Mouse (Mus musculus) testis, postnatal 14 days (tissue): Measurements from ENCODE around the gene Sp100.
A peak's percentile ranks its signal among the peaks of the same experiment; 100 is the strongest.

Experiments
- DNase-seq: peaks from one replicate; pipeline ENCODE4 v3.0.0; 2021; ENCODE audit warnings: low spot score

Sp100 gene

DNA sequence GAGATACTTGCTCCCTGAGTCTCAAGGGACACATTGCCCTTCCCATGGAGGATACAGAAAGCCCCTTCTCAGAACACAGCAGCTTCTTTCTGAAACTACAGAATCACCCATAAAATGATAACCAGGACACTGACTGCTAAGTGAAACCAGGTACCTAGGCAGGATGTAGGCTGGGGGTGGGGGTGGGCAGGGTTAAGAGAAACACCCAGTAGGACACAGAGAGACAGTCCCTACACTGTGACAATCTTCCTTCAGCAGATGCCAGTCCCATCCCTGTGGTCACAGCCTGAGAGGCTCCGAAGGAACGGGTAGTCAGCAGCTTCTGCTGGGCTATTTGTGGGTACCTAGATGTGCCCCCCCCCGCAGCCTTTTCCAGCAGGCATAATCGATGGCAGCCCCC is 100.9 kb downstream of the Sp100 start:
- DNase-seq = no peak

DNA sequence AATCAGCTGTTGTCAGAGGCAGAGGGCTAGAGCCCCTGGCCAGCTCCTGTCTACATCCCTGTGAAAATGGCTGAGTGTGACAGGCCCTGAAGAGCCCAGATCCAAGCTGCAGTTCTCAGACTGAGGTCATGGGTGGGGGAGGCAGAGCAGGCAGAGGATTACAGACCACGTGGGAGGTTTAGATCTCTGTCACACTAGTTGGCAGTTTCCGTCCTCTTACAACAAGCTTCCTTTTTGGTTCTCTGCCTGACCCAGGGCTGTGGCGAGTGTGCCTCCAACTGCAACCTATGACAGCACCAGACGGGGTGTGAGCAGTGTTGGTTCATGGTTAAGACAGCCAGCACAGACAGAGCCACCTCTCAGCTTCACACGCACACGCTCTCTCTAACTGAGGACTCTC is 101.7 kb downstream of the Sp100 start:
- no peak for DNase-seq

DNA sequence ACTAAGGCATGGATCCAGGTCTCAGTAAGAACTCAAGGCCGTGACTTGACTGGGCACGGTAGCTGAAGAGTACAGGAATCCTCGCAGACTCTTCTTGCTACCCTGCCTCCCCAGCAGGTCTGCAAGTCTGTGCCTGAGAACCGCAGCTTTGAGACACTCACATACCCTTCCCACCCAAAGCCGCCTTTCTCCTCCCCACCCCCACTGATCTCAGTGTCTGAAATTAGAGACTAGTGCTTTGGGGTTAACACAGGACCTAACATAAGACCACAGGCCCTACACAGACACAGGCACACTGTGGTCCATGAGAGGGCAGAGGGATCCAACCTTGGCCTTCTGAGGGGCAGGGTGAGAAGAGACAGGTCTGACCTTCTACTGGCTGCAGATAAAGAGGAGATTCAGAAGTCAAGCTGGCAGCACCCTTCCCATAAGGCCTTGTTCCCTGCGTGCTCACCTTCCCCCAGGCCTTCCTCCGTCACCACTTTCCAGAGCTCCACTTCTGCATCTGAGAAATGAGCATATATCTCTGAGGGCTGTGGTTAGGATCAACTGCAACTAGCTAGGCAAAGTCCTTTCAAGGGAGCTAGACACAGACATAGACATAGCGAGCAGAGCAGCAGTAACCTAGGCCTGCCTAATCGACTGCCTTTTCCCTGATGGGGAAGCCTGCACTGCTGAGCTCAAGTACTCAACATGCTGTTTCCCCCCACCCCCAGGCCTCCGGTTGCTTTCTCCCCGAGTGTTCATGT is 102.3 kb downstream of the Sp100 start:
- no peak for DNase-seq

DNA sequence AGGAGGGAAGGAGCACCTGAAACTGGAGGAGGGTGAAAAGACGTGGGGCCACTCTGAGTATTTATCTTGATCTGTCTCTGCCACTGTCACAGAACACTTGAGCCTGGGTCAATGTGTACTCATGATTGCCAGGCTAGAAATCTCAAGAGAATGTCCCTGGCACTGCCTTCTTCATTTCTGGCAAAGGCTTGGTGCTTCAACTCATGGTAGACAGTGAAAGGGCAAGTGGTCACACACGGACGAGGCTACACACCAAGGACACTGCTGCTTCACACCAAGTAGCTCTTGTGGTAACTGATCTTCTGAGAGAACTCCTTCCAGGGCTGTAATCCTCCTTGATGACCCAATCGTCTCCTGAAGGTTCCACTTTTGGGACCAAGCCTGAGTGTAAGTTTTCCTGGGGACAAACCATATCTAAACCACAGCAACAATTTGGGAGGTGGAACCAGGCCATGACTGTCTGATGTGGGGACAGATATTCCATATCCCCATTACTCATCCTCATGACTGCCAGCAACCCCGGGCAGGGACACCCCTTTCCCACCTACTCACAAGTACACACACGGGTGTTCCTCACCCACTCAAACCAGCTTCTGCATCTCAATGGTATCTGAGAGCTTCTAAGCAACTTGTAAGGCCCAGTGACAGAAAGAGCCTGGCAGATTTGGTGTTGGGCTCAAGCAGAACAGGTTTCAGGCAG is 107.9 kb downstream of the Sp100 start:
- DNase-seq = no peak

DNA sequence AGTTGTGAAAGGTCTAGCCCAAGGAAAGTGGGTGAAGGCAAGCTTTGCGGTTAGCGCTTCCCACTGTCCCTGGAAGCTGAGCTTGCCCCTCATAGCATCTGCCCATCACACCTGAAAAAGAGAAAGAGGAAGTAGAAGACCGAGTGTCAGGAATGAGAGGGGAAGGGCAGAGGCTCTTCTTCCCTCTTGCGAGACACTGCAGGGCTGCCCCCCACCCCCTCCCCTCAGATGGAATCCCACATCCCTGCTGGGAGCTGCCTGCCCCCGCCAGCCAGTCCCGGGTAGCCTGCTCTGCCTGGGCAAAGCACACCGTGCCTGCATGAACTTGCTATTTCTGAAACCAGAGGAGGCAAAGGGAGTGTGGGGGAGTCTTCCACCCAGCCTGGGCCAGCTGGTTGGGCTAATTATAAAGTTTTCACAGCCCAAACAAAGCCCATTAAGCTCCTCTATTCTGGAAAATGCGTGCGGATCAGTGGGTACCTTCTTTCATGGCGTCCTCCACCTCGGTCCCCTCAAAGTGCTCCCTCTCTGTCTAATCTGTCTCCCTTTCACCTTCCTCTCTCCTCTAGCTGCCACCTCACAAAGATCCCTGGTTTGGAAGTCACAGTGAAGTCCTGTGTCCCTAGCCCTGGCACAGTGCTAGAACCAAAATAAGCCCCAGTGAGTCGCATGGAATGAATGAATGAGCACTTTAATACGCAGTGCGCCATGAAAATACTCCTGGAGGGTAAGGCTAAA is 108.6 kb downstream of the Sp100 start:
- peak; percentile 24 for DNase-seq

DNA sequence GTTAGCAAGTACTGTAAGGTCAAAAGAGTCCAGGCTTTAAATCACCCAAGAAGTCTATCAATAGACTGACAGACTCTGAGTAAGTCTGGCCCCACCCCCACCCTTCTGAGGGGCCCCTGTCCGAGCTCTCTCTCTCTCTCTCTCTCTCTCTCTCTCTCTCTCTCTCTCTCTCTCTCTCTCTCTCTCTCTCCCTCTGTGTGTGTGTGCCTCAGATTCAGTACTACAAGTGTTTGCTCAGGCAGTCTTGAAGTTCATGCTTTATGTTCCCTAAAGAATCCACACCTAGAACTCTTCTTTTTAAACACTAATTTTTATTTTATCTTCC is 109.1 kb downstream of the Sp100 start:
- no peak for DNase-seq
